Mouse (Mus musculus) urinary bladder, adult 2 months (tissue): ENCODE results near the gene Tnfrsf14. TPM values are rescaled to one million over a fixed set of nuclear protein-coding genes. Genes with fewer than 3 reads are reported as not detected.
A peak's percentile ranks its signal among the peaks of the same experiment; 100 is the strongest.

Experiments
- DNase-seq: peaks from one replicate; pipeline ENCODE4 v3.0.0; 2022; ENCODE audit warnings: low spot score
- polyA plus RNA-seq: library from polyadenylated mRNA; depleted of rRNA; stranded (reverse); fragments of >200 nt; gene quantifications from 2 replicates; pipeline ENCODE4 v1.2.3, GENCODE M21; 2012; rRNA removed

Tnfrsf14 gene
- polyA plus RNA-seq = 18.8 and 21.4 TPM in 2 replicates

DNA sequence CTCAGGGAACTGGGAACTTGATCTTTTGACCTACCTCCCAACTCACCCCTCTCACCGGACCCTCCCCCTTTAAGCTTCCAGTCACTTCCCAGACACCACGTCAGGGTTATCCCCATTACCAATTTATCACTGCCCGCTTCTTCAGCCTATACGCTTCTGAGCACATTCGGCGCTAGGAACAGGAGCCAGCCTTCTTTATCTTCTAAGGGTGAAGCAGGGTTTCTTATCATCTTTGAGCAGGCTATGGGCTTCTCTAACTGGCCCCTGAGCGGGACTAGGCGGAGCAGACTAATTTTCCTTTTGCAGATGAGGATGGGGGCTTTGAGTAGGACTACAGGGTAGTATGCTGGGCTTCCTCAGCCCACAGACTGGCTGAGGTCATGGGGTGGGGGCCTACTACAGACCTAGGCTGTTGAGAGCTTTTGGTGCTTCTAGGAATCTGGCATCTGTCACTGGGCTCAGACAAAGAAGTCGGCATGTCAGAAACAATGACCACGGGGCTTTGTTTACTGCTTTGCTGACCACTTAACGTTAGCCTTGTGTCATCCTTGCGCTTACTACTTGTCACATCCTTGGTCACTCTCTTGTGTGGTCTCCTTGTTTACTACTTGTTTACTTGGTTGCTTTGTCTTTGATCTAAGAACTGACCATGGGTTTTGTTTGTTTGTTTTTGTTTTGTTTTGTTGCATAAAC is at the start of gene Tnfrsf14:
Gene Tnfrsf14, minus strand, starts transcription at position 169 of the 693 bp plus-strand sequence.
- DNase-seq = no peak

GRCm38 (mm10) chr4:154974163-154974611 is 45.8 kb upstream of the Tnfrsf14 start:
- DNase-seq = no peak

- DNase-seq = no peak
These were observed 44.2 kb upstream of the Tnfrsf14 start for GRCm38 (mm10) chr4:154972546-154972945.

- DNase-seq = no peak
These were observed 38.8 kb upstream of the Tnfrsf14 start for GRCm38 (mm10) chr4:154967173-154967572.

- DNase-seq = no peak
These were observed 37.5 kb upstream of the Tnfrsf14 start for GRCm38 (mm10) chr4:154965856-154966255.

- no peak for DNase-seq
These were observed 36.3 kb upstream of the Tnfrsf14 start for GRCm38 (mm10) chr4:154964581-154965235.

DNA sequence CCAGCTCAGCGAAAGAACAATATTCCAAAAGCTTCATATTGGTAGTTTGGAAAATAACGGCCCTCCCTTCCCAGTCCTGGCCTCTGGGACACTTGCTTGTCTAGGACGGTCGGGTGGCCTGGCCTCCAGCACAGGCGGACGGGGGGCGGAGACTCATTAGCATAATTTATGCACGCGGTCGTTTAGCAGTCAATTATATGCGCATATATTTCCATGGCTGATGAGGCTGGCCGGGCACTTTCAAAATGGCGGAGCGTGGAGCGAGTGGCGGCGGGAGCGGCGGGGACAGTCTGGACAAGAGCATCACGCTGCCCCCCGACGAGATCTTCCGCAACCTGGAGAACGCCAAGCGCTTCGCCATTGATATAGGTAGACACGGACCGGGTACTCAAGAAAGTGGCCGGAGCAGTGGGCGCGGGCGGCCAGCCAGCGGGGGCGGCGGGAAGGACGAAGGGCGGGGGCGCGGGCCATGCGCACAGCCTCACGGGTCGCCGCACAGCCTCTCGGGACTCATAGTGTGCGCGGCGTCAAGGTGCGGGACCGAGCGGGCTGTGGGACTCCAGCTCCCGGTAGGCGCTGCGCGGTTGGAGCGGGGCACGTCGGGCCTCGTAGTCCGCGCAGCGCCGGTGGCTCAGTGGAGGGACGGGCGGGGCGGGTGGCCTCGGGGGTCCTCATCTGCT is 35.7 kb upstream of the Tnfrsf14 start, which contains the start of gene Pank4:
Gene Pank4, plus strand, starts transcription at position 223 of the 680 bp plus-strand sequence.
- peak; percentile 81 for DNase-seq

DNA sequence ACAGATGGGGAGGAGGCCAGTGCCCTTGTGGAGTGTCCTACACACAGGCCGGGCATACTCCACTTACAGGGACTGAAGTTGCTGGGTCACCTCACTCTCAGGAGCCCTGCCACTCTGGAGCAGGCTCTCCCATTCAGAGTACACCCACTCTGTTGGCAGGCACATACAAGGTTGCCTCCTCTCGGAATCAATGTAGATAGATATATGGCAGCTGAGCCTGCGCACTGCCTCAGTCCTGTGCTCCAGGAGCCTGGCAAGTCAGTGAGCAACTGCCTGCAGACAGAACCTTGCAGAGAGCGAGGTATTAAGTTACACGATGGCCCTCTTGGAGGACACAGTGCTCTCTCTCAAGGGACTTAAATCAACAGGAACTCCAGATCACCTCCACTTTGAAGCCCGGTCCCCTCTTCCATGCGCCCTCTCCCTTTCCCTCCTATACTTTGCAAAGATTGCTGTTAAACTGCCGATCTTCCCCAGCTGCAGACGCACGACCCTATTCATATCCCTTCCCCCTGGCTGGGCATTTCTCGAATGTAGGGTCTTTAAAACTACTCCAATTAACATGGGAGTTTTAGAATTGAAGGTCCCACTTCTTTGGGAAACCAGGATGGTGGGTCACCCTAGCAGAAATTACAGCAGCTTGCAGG is 35.0 kb upstream of the Tnfrsf14 start:
- no peak for DNase-seq

- no peak for DNase-seq
These were observed 34.3 kb upstream of the Tnfrsf14 start for GRCm38 (mm10) chr4:154962683-154963082.

GRCm38 (mm10) chr4:154961911-154962310 is 33.5 kb upstream of the Tnfrsf14 start:
- DNase-seq = no peak

GRCm38 (mm10) chr4:154961226-154961738 is 32.9 kb upstream of the Tnfrsf14 start:
- DNase-seq = no peak

- no peak for DNase-seq
These were observed 32.4 kb upstream of the Tnfrsf14 start, which contains the start of gene Hes5 for GRCm38 (mm10) chr4:154960690-154961225. TSS of gene Hes5 (plus strand) at chr4:154960923.

DNA sequence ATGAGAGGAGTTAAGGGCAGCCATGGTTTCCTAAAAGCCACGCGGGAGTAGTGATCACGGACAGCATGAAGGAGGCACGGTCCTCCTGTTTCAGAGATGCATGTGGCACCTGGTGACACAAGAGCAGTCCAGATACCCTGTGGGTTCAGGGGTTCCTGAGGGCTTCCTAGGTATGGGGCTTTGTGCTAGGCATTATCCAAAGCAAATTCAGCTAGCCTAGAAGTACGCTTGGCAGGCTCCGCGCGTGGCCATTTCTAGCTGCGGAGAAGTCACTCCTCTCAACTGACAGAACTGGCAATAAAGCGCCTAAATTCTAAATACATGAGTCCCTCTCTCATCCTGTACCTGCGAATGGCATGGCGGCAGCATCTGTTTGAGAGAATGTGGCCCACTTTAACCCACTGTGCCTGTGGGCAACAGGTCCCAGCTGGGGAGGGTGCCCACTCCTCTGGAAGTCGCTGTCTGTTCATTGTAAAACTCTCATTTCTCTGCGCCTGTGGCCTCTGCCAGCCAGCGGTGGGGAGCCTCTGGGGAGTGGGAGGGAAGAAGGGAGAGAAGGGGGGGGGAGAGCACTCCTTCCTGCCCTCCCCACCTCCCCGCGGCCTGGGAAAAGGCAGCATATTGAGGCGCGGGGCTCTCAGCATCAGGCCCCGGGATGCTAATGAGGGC is 31.8 kb upstream of the Tnfrsf14 start:
- no peak for DNase-seq

- DNase-seq = no peak
These were observed 30.3 kb upstream of the Tnfrsf14 start for GRCm38 (mm10) chr4:154958621-154959020.

DNA sequence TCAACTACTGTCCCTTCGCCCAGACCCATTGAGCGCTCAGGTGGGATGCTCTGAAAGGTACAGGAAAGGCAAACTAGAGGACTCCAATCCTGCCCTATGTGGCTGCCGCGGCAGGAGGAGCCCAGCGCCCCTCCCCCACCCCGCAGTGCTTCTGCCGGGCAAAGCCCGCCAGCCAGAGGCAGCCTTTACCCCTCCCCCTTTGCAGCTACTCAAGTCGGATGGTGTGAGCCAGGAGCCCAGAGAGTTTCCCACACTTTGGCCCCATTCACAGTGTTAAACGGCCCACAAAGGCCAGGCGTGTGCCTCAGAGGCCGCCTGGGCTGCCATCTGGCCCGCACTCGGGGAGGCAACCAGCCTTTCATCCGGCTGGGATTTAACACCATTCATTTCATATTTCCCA is 29.8 kb upstream of the Tnfrsf14 start:
- no peak for DNase-seq

DNA sequence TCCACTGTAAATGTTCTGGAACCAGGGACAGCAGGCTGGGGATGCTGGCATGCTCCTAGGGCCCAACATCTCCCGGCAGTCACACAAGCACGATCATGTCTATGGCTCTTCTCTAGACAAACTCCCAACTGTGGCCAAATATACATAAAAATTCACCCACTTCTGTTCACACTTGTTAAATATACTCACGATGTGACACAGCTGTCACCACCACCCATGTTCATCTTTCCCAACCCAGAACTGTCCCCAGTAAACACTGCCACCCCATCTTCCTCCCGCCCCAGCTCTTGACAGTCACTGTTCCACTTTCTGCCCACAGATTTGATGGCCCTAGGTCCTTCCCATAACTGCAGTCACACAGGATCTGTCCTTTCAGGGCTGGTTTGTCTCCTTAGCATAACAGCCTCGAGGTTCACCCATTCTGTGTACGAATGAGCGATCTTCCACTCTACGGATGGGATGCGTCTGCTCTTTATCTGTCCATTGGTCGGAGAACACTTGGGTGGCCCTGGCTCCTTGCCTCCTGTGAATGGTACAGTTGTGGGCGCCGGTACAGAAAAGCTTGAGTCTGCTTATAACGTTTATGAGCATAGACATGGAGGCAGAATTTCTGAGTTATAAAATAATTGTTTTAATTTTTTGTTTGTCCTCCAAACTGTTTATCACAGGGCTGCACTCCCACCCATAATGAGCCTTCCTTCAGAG is 29.1 kb upstream of the Tnfrsf14 start:
- no peak for DNase-seq

GRCm38 (mm10) chr4:154956604-154957003 is 28.2 kb upstream of the Tnfrsf14 start:
- no peak for DNase-seq

DNA sequence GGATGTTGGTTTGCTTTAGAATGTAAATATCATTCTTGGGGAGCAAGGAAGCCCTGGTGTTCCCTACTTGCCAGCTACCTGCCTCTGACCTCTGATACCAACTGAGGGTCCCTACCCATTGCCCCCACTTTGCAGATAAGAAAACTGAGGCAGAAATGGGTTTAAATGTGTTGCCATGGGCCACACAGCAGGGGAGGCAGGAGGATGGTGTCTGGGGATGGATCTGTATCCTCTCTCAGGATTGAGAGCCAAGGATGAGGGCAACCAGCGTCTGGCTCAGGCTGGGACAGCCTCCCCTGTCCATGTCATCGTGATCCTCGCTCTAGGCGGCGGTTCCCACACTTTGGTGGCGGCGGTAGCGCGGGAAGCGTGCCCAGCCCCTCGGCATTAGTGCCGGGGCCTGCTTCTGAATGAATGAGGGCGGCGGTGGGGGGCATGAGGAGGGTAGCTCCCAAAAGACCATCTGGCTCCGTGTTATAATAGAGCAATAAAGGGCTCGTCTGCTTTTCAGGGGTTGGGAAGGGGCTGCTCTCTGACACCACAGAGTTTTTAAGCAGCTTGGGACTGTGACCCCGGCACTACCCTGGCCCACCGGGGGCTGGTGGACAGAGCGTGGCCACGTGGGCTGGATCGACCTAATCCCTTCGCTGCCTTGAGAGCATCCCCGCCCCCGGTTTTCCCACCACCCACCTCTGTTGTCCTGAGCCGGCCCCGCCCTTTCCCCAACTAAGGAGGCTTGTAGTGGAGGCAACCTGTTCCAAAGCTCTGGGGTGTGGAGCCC is 24.3 kb upstream of the Tnfrsf14 start:
- DNase-seq = no peak

GRCm38 (mm10) chr4:154949589-154949982 is 21.2 kb upstream of the Tnfrsf14 start:
- no peak for DNase-seq
